Mouse (Mus musculus) forebrain, embryonic 10.5 days (tissue): ENCODE measurements at regions not wholly inside any gene's neighbourhood (a gene's known extent, or its start where the extent isn't known, plus 50 kb on each side); places are given as distances from the start of the nearest gene placed in this dataset.

Experiments used
- DNase-seq: peaks from one replicate; pipeline ENCODE4 v3.0.0-alpha.2; 2017; ENCODE audit warnings: low spot score; ENCODE audit errors: extremely low spot score
- H3K27ac ChIP-seq: fragments of 300-500 bp; sonication (generic); 2 replicates; pipeline ENCODE4 v1.5.1; 2016; ENCODE audit warnings: mild to moderate bottlenecking
- H3K27me3 ChIP-seq: fragments of 300-500 bp; sonication (generic); 2 replicates; pipeline ENCODE4 v1.6.1; 2016; ENCODE audit warnings: mild to moderate bottlenecking; ENCODE audit not compliant: poor library complexity, severe bottlenecking
- H3K36me3 ChIP-seq: fragments of 300-500 bp; sonication (generic); replicated peaks from 2 replicates; pipeline ENCODE4 v1.6.1; 2016; ENCODE audit warnings: mild to moderate bottlenecking, moderate library complexity
- H3K4me1 ChIP-seq: fragments of 300-500 bp; sonication (generic); 2 replicates; pipeline ENCODE4 v1.6.1; 2016
- H3K4me3 ChIP-seq: fragments of 300-500 bp; sonication (generic); 2 replicates; pipeline ENCODE4 v1.5.1; 2016; ENCODE audit warnings: mild to moderate bottlenecking, moderate library complexity
- H3K9me3 ChIP-seq: fragments of 300-500 bp; sonication (generic); 2 replicates; pipeline ENCODE4 v1.6.1; 2016; ENCODE audit warnings: mild to moderate bottlenecking, moderate library complexity
- WGBS: fragments of 180-500 bp; shearing (Covaris S2); methylation state at CpG from one replicate; pipeline ENCODE4 v1.1.7; 2016; 5-methylcytosine and 5-hydroxymethylcytosine counted together

DNA sequence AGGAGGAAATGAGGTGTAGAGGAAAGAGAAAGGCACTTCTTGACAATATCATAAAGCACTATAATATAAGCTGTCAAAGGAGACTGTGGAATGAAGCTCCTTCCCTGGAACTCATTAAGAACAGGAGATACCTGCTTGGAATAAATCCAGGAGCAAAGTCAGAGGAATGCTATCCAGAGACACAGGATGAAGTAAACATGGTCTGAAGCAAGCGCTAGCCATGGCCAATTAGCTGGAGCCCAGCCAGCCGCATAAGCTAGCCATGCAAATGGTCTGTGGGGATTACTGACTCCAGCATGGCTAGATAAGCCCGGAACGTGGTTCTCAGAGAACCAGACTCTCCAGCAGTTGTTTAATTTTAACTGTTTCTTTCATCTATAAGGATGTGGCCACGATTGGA is 54.9 kb upstream of the Gpc3 start:
- Histone ChIP-seq H3K36me3 (no peaks in the 10 kb centered on the region), H3K4me1 (no peaks in the 10 kb centered on the region), H3K27ac (no peak overlapping the region), H3K9me3 (no peaks in the 10 kb centered on the region), H3K27me3 (no peaks in the 10 kb centered on the region), H3K4me3 (no peak overlapping the region)
- no peak for DNase-seq
- WGBS, result 62% methylated on average over 5 of the region's 5 CpGs

DNA sequence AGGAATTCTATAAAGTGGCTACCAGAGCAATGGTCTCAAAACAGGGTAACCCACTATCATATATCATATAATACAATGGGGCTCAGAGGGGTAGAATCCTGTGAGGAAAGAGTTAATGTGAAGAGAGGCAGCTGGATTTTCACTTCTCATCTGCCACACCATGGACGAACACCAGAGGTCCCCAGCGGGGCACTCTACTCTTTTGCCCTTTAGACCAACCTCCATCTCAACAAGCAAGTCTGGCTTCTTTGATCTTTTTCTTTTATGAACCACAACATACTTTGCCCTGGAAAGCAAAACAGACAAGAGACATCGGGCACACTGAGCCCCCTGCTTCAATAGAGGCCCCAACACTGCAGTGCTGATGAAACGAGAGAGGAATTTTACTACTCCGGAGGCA is 65.3 kb upstream of the Gpc3 start:
- Histone ChIP-seq H3K4me3 (no peak overlapping the region; the same call in 1 of the 2 replicates), H3K4me1 (peaks cover 7% of the 10 kb centered on the region), H3K36me3 (no peaks in the 10 kb centered on the region), H3K27me3 (no peaks in the 10 kb centered on the region), H3K27ac (peak overlapping the region; percentile 63; the same call in 1 of the 2 replicates), H3K9me3 (no peaks in the 10 kb centered on the region)
- DNase-seq, result peak; percentile 31
- WGBS, result 26% methylated on average over 5 of the region's 5 CpGs

DNA sequence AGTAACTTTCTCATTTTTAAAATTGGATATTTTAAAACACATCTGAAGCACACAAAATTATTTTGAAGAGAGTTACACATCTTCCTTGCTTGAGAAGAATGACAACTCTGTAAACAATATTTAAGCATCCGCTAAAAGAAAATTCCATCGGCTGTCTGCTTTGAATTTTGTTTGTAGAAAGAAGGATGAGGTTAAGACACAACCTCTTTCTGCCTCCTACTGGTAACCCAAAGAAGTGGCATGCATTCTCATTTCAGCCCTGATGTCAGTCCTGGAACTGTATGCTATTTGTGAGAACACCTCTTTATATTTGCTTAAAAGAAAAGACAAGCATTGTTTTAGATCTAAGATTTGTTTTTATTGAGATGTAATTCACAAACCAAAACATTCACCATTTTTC is 80.6 kb upstream of the Gpc3 start:
- Histone ChIP-seq H3K27me3 (peaks cover 10% of the 10 kb centered on the region), H3K4me1 (no peaks in the 10 kb centered on the region), H3K27ac (no peak overlapping the region), H3K36me3 (no peaks in the 10 kb centered on the region), H3K9me3 (no peaks in the 10 kb centered on the region), H3K4me3 (no peak overlapping the region)
- WGBS, result 64% methylated on average over 2 of the region's 2 CpGs
- DNase-seq, result no peak

DNA sequence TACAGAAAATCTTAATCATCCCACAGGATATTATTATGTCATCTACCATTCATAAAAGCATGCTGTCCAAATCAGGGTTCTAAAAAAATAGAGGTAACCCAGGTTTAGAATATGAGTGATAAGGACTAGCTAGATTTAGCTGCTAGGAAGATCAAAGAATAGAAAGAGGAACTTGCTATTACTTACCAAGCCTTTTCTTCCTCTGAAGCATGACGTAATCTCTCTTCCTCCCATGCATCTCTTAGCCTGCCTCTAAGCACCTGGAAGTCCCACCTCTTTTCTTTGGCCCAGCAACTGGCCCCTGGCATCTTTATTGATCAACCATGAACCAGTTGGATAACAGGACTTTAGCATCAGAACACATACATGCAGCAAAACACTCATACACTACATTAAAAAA is 85.9 kb upstream of the Gpc3 start:
- H3K27me3 ChIP-seq, result peaks cover 10% of the 10 kb centered on the region
- no peaks in the 10 kb centered on the region for H3K36me3 ChIP-seq
- WGBS, result 83% methylated on average over 1 of the region's 1 CpGs
- no peak overlapping the region for H3K27ac ChIP-seq
- DNase-seq, result no peak
- no peaks in the 10 kb centered on the region for H3K4me1 ChIP-seq
- no peak overlapping the region for H3K4me3 ChIP-seq
- no peaks in the 10 kb centered on the region for H3K9me3 ChIP-seq

DNA sequence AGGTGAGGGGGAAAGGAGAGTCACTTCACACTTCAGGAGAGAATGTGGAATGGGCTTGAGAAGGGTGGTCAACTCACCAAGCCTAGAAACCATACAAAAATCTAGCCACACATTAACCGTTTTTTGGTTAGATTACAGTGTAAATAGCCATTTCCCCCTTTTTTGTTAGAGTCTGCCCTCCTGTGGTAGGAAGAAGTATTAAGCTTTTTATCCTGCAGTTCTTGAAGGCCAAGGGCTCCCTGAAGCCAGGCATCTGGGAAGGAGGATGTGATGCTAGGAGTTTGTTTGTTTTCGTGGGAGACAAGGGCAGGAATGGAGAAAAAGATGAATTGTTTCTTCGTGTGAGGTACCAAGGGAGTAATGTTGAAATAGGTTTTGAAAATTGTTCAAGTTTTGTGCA is 73.5 kb upstream of the Ccdc160 start:
- no peak for DNase-seq

DNA sequence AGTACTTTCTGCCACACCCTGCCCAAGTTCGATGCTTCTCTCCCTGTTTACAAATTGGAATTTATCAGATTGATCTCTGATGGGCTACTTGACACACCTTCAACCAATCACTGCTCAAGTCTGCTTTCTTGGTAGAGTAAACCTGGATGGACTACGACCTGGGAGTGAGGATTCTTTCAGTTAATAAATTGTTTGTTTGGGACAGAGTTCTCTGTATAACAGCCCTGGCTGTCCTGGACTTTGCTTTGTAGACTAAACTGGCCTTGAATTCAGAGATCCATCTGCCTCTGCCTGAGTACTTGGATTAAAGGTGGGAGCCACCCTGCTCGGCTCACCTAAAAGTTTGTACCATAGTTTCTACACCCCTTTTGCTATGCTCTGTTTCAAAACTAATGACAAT is 52.9 kb upstream of the Ccdc160 start:
- H3K27ac ChIP-seq, result no peak overlapping the region
- DNase-seq, result no peak
- H3K4me3 ChIP-seq, result no peak overlapping the region
- 80% methylated on average over 3 of the region's 3 CpGs for WGBS
- peaks cover 12% of the 10 kb centered on the region for H3K36me3 ChIP-seq
- H3K27me3 ChIP-seq, result no peaks in the 10 kb centered on the region
- peaks cover 14% of the 10 kb centered on the region; the same call in 1 of the 2 replicates for H3K4me1 ChIP-seq
- H3K9me3 ChIP-seq, result no peaks in the 10 kb centered on the region

More for the DNA sequence above, 73.5 kb upstream of the Ccdc160 start:
- Histone ChIP-seq H3K9me3 (no peaks in the 10 kb centered on the region), H3K4me3 (no peak overlapping the region), H3K27ac (no peak overlapping the region), H3K36me3 (no peaks in the 10 kb centered on the region), H3K27me3 (no peaks in the 10 kb centered on the region), H3K4me1 (no peaks in the 10 kb centered on the region)
- WGBS, result 29% methylated on average over 3 of the region's 3 CpGs
